Mouse (Mus musculus) neural tube, embryonic 13.5 days (tissue): ENCODE data around the gene Arhgap45. TPM values are rescaled to one million over a fixed set of nuclear protein-coding genes. Genes with fewer than 3 reads are reported as not detected.

Experiments
- ATAC-seq: fragments of 200-750 bp; cut with Nextera tagmentation; 2 replicates; pipeline ENCODE4 v1.8.0; 2017; ENCODE audit warnings: low read depth, mild to moderate bottlenecking, moderate TSS enrichment, moderate library complexity
- H3K27ac ChIP-seq: fragments of 300-500 bp; sonication (generic); replicated peaks from 2 replicates; pipeline ENCODE4 v1.5.1; 2015; ENCODE audit warnings: moderate library complexity, mild to moderate bottlenecking, inconsistent platforms
- H3K27me3 ChIP-seq: fragments of 300-500 bp; sonication (generic); 2 replicates; pipeline ENCODE4 v1.6.1; 2015; ENCODE audit warnings: mild to moderate bottlenecking, inconsistent platforms
- H3K36me3 ChIP-seq: fragments of 300-500 bp; sonication (generic); 2 replicates; pipeline ENCODE4 v1.6.1; 2015; ENCODE audit warnings: mild to moderate bottlenecking, inconsistent platforms
- H3K4me1 ChIP-seq: fragments of 300-500 bp; sonication (generic); replicated peaks from 2 replicates; pipeline ENCODE4 v1.6.1; 2015; ENCODE audit warnings: inconsistent platforms
- H3K4me2 ChIP-seq: fragments of 300-500 bp; sonication (generic); 2 replicates; pipeline ENCODE4 v1.6.1; 2015; ENCODE audit warnings: inconsistent platforms, mild to moderate bottlenecking, moderate library complexity
- H3K4me3 ChIP-seq: fragments of 300-500 bp; sonication (generic); 2 replicates; pipeline ENCODE4 v1.5.1; 2015; ENCODE audit warnings: mild to moderate bottlenecking, inconsistent platforms
- H3K9ac ChIP-seq: fragments of 300-500 bp; sonication (generic); 2 replicates; pipeline ENCODE4 v1.6.1; 2015; ENCODE audit warnings: moderate library complexity, mild to moderate bottlenecking, inconsistent platforms
- H3K9me3 ChIP-seq: fragments of 300-500 bp; sonication (generic); 2 replicates; pipeline ENCODE4 v1.6.1; 2016; ENCODE audit warnings: inconsistent platforms
- WGBS: fragments of 180-500 bp; shearing (Covaris S2); methylation state at CpG from one replicate; pipeline ENCODE4 v1.1.7; 2015; 5-methylcytosine and 5-hydroxymethylcytosine counted together
- polyA plus RNA-seq: library from polyadenylated mRNA; unstranded; fragments of >200 nt; fragmentation: Nextera tagmentation; extraction: Ambion mirVana; gene quantifications from 2 replicates; pipeline ENCODE4 v1.2.1, GENCODE M21; 2015

Gene Arhgap45
- polyA plus RNA-seq, 1 experiment from 2014 or later, result 2.4 TPM

DNA sequence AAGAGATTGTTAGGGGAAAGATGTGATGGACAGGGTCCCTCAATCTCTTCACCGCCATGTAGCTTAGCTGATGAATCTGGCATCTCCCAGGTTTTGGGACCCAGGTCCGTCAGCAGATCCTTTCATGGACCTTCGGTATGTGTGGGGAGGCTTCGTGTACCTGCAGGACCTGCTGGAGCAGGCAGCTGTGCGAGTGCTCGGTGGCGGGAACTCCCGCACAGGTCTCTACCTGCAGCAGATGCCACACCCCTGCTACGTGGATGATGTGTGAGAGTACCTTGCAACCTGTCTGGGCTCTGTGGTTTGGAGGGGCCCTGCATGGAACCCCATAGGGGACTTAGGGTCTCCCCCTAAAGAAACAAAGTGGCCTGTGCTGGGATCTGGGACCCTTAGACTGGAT, 14.5 kb upstream of the Arhgap45 start:
- Histone ChIP-seq H3K4me3 (no peak overlapping the region), H3K4me1 (peaks cover 15% of the 10 kb centered on the region), H3K27me3 (peaks cover 37% of the 10 kb centered on the region), H3K9ac (0 out of 2 replicates have a peak overlapping the region, but pooled peaks have one; percentile 0), H3K36me3 (peaks cover 7% of the 10 kb centered on the region; the same call in 1 of the 2 replicates), H3K4me2 (no peak overlapping the region), H3K27ac (no peak overlapping the region), H3K9me3 (no peaks in the 10 kb centered on the region)
- ATAC-seq, result no peak
- WGBS, result 72% methylated on average over 9 of the region's 9 CpGs

DNA sequence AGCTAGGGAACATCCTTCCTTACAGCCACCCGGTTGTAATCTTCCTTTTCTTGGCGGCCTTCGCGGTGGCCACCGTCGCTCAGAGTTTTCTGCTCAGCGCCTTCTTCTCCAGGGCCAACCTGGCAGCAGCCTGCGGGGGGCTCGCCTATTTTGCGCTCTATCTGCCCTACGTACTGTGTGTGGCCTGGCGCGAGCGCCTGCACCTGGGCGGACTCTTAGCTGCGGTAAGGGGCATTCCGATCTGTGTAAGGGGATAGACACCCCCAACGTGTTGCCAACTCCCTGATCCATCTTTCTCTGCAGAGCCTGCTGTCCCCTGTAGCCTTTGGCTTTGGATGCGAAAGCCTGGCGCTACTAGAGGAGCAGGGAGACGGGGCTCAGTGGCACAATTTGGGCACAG, 13.6 kb upstream of the Arhgap45 start:
- Histone ChIP-seq H3K9me3 (no peaks in the 10 kb centered on the region), H3K27ac (no peak overlapping the region), H3K4me2 (no peak overlapping the region), H3K4me1 (peaks cover 10% of the 10 kb centered on the region), H3K27me3 (peaks cover 37% of the 10 kb centered on the region), H3K4me3 (no peak overlapping the region), H3K9ac (0 out of 2 replicates have a peak overlapping the region, but pooled peaks have one; percentile 39), H3K36me3 (peaks cover 11% of the 10 kb centered on the region)
- WGBS, result 28% methylated on average over 21 of the region's 21 CpGs
- no peak for ATAC-seq

DNA sequence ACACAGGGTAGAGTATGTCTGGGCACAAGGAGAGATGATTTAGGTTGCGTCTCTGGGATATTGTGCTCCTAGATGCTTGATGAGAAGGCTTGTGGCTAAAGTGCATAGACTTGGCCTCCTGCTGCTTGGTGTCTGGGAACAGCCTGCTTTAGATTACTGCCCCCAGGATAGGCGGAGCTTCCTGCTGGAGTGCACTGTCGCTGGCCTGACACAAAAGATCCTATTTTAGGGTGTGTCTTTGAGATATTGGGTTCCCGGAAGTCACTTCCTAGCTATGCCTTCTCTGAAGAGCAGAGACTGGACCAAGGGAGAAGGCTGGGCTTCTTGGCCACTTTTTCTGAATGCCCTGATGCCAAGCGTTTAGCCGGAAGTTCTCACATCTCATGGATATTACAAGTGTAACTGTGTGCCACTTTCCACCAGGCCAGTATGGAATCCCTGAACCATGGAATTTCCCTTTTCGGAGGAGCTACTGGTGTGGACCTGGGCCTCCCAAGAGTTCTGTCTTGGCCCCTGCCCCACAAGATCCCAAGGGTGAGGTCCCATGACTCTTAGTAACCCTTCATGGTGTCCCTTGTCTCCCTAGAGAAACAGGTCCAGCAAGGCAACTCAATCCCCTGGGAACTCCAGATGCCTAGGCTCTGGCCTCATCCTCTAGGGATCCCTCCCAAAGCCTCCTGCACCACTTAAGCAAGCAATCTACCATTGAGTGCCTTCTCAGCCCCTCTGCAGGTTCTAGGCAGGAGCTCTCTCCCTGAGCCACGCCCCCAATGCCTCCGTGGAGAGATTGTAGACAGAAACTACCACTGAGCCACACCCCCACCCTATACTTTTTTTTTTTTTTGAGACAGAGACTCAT, 12.8 kb upstream of the Arhgap45 start:
- H3K36me3 ChIP-seq, result peaks cover 19% of the 10 kb centered on the region
- peaks cover 37% of the 10 kb centered on the region for H3K27me3 ChIP-seq
- ATAC-seq, result no peak
- WGBS, result 53% methylated on average over 9 of the region's 9 CpGs
- H3K4me2 ChIP-seq, result no peak overlapping the region
- H3K9ac ChIP-seq, result no peak overlapping the region
- H3K9me3 ChIP-seq, result no peaks in the 10 kb centered on the region
- peaks cover 2% of the 10 kb centered on the region; the same call in 1 of the 2 replicates for H3K4me1 ChIP-seq
- H3K4me3 ChIP-seq, result no peak overlapping the region
- no peak overlapping the region for H3K27ac ChIP-seq

DNA sequence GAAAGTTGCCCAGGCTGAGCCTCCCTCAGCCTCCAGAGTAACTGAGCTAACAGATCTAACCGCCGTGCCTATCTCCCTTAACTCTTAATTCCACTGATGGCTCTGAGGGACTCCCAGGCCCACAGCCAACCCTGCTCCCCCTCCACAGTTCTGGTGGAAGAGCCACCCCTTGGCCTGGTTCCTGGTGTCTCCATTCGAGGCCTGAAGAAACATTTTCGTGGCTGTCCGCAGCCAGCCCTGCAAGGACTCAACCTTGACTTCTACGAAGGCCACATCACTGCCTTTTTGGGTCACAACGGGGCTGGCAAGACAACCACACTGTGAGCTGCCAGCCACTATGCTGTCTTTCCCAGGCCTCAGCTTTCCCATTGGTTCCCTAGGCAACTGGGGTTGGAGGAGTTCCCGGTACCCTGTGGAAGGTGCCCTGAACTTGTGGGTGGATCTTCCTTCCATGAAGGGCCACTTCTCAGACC, 12.2 kb upstream of the Arhgap45 start:
- Histone ChIP-seq H3K9me3 (no peaks in the 10 kb centered on the region), H3K36me3 (peaks cover 26% of the 10 kb centered on the region), H3K27ac (no peak overlapping the region), H3K9ac (no peak overlapping the region), H3K4me3 (no peak overlapping the region), H3K4me2 (no peak overlapping the region), H3K27me3 (peaks cover 37% of the 10 kb centered on the region), H3K4me1 (no peaks in the 10 kb centered on the region; the same call in 1 of the 2 replicates)
- 91% methylated on average over 8 of the region's 8 CpGs for WGBS
- no peak for ATAC-seq

DNA sequence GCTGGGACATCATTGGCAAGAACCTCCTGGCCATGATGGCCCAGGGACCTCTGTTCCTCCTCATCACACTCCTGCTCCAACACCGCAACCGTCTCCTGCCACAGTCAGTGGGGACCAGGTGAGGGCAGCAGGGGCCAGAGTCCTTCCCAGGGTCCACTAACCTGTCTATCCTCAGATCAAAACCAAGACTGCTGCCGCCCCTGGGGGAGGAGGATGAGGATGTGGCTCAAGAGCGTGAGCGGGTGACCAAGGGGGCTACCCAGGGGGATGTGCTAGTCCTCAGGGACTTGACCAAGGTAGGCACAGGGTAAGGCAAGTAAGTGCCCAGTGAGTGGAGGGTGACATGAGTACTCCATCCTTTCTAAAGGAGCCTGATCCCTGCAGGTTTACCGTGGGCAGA, 4.7 kb upstream of the Arhgap45 start:
- peaks cover 20% of the 10 kb centered on the region for H3K9me3 ChIP-seq
- no peaks in the 10 kb centered on the region for H3K4me1 ChIP-seq
- peaks cover 70% of the 10 kb centered on the region for H3K36me3 ChIP-seq
- H3K4me3 ChIP-seq, result no peak overlapping the region
- peaks cover 60% of the 10 kb centered on the region for H3K27me3 ChIP-seq
- no peak overlapping the region for H3K9ac ChIP-seq
- no peak overlapping the region for H3K27ac ChIP-seq
- WGBS, result 87% methylated on average over 6 of the region's 6 CpGs
- no peak for ATAC-seq
- no peak overlapping the region for H3K4me2 ChIP-seq

DNA sequence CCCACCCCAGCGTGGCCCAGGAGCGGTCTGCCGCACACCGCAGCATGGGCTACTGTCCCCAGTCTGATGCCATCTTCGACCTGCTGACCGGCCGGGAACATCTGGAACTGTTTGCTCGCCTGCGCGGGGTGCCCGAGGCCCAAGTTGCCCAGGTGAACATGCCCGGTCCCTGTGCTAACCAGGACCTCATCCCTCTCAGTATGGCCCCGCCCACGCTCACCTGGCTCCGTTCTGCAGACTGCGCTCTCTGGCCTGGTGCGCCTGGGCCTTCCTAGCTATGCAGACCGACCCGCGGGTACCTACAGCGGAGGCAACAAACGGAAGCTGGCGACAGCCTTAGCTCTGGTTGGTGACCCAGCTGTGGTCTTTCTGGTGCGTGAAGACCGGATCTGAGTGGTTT, 2.8 kb upstream of the Arhgap45 start:
- Histone ChIP-seq H3K27ac (no peak overlapping the region), H3K4me3 (no peak overlapping the region), H3K27me3 (peaks cover 73% of the 10 kb centered on the region), H3K4me2 (no peak overlapping the region), H3K36me3 (peaks cover 59% of the 10 kb centered on the region), H3K4me1 (no peaks in the 10 kb centered on the region), H3K9ac (no peak overlapping the region), H3K9me3 (peaks cover 20% of the 10 kb centered on the region)
- no peak for ATAC-seq
- WGBS, result 31% methylated on average over 25 of the region's 25 CpGs

DNA sequence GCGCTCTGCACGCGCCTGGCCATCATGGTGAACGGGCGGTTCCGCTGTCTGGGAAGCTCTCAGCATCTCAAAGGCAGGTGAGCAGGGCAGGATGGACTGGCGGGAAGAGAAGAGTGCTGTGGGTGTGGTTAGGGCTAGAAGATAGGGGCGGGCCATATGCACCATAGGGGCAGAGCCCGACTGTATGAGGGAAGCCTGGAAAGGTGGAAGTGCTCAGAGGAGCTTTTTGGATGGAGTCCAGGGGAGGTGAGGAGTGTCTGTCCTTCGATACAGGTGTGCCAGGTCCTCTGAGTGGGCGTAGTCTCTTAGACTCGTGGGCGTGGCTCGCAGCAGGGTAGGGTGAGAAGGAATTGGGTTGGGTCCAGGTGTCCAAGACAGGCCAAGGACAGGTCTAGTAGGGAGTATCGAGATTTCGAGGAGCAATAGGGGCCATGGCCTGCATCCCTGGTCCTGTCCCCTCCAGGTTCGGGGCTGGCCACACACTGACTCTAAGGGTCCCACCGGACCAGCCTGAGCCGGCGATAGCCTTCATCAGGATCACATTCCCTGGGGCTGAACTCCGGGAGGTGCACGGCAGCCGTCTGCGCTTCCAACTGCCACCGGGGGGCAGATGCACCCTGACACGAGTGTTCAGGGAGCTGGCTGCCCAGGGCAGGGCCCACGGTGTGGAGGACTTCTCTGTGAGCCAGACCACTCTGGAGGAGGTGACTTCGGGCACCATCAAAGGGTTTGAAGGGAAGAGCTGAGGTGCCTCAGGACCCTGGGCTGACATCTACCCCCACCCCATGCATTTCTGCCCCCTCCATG, 1.8 kb upstream of the Arhgap45 start:
- Histone ChIP-seq H3K4me1 (peaks cover 7% of the 10 kb centered on the region; the same call in 1 of the 2 replicates), H3K36me3 (peaks cover 48% of the 10 kb centered on the region), H3K9ac (no peak overlapping the region), H3K27ac (no peak overlapping the region), H3K4me2 (no peak overlapping the region), H3K9me3 (peaks cover 18% of the 10 kb centered on the region), H3K4me3 (no peak overlapping the region), H3K27me3 (peaks cover 84% of the 10 kb centered on the region)
- ATAC-seq, result no peak
- 23% methylated on average over 28 of the region's 28 CpGs for WGBS

DNA sequence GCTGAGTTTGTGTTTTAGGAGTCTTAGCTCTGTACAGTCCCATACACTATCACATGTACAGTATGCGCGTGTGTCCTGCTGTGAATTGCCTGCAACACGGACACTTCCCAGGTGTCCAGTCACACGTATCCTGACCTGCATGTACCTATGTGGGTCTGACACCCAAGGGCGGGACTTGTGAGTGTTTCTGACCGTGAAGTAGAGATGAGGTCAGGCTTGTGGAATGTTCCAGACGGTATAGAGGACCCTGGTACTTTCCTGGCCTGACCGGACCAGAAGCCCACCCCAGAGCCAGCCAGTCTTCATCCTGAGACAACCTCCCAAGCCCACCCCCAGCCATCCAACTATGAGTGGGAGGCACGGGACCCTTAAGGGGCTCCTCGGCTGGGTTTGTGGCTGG, 870 bp upstream of the Arhgap45 start:
- H3K27me3 ChIP-seq, result peaks cover 93% of the 10 kb centered on the region

DNA sequence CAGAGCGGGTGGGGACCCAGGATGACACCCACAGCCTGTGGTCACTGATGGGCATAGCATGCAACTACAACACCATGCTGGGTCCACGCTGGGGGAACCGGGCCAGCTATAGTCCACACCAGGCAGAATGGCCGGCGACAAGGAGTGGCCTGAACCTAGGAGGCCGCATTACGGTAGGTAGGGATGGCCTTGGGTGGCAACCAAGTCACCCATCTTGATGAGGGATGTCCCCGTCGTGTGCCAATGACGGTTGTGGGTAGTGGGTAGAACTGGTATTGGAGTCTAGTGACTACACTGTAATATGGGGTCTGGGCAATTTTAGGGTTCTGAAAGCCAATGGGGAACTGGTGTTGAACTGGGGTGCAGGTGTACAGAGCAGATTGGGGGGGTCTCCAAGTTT, 478 bp downstream of the Arhgap45 start:
- H3K36me3 ChIP-seq, result peaks cover 26% of the 10 kb centered on the region
- H3K4me3 ChIP-seq, result no peak overlapping the region
- H3K9me3 ChIP-seq, result no peaks in the 10 kb centered on the region
- no peak overlapping the region for H3K27ac ChIP-seq
- ATAC-seq, result no peak
- H3K9ac ChIP-seq, result no peak overlapping the region
- H3K27me3 ChIP-seq, result peaks cover 83% of the 10 kb centered on the region
- peaks cover 9% of the 10 kb centered on the region; the same call in 1 of the 2 replicates for H3K4me1 ChIP-seq
- 89% methylated on average over 10 of the region's 10 CpGs for WGBS
- no peak overlapping the region for H3K4me2 ChIP-seq

More for the DNA sequence above, 870 bp upstream of the Arhgap45 start:
- 79% methylated on average over 10 of the region's 10 CpGs for WGBS
- Histone ChIP-seq H3K4me2 (no peak overlapping the region), H3K9me3 (peaks cover 9% of the 10 kb centered on the region), H3K4me3 (no peak overlapping the region), H3K27ac (no peak overlapping the region), H3K4me1 (peaks cover 9% of the 10 kb centered on the region; the same call in 1 of the 2 replicates), H3K36me3 (peaks cover 39% of the 10 kb centered on the region), H3K9ac (no peak overlapping the region)
- ATAC-seq, result no peak

DNA sequence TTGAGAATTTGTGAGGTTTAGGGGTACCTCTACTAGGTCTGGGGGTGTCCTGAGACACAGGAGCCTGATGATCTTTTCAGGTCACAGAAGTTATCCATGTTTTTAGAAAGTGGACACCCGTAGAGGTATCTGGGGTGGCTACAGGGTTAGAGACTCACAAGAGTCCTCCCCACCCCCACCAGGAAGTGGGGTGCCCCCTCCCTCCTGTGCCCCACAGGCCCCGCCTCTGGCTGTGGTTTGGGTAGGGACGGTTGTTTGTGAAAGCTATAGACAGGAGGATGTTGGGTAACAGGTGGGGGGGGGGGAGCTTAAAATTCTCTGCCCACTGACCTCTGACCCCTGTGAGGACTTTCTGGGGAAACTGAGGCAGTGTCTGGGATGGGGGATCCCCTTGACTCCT, 908 bp downstream of the Arhgap45 start:
- Histone ChIP-seq H3K4me2 (no peak overlapping the region), H3K27me3 (peaks cover 78% of the 10 kb centered on the region), H3K36me3 (peaks cover 21% of the 10 kb centered on the region; the same call in 1 of the 2 replicates), H3K9me3 (no peaks in the 10 kb centered on the region), H3K4me3 (no peak overlapping the region), H3K9ac (no peak overlapping the region), H3K4me1 (peaks cover 9% of the 10 kb centered on the region; the same call in 1 of the 2 replicates), H3K27ac (no peak overlapping the region)
- 65% methylated on average over 3 of the region's 3 CpGs for WGBS
- ATAC-seq, result no peak

DNA sequence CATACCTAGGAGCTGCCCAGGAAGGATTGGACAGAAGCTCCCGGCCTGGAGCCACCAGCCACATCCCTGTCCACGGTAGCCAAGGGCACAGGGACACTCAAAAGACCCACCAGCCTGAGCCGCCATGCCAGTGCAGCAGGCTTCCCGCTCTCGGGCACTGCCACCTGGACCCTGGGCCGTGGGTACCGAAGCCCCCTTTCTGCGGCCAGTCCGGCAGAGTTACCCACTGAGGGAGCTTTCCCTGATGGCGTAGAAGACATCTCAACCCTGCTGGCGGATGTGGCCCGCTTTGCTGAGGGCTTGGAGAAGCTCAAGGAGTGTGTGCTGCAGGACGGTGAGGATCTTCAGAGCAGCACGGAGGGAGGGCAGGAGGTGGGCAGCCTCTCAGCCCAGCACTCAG, 1.3 kb downstream of the Arhgap45 start:
- Histone ChIP-seq H3K27me3 (peaks cover 74% of the 10 kb centered on the region), H3K4me3 (no peak overlapping the region), H3K4me1 (peaks cover 9% of the 10 kb centered on the region; the same call in 1 of the 2 replicates), H3K36me3 (peaks cover 17% of the 10 kb centered on the region; the same call in 1 of the 2 replicates), H3K9ac (no peak overlapping the region), H3K27ac (no peak overlapping the region), H3K9me3 (no peaks in the 10 kb centered on the region), H3K4me2 (no peak overlapping the region)
- WGBS, result 82% methylated on average over 14 of the region's 14 CpGs
- ATAC-seq, result no peak
